Mouse (Mus musculus) erythroblast, embryonic 14.5 days (primary cell): Measurements from ENCODE around the gene Nnat.

Source experiments
- GATA1 ChIP-seq: IDR thresholded peaks from 2 replicates; pipeline ENCODE4 v1.6.1; 2012; ENCODE audit warnings: low read length, inconsistent platforms, mixed read lengths
- TAL1 ChIP-seq: IDR thresholded peaks from 3 replicates; pipeline ENCODE4 v1.6.1; 2012; ENCODE audit warnings: low read length, inconsistent platforms, mixed read lengths

DNA sequence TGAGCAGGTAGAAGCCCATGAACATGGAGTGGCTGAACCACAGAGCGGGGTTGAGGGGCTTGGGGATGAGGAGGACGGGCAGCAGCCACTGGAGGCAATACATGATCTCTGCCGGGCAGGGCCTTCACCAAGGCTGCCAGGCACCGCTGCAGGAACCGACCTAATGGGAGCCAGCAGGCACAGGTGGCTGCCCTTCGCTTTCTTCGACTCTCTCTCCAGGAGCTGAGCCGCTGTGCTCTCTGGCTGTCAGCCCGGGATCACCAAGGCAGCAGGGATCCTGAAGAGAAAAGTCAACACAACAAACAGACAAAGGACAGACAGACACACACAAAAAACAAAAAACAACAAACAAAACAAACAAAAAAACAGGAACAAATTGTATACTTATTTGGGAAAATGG lies 1.8 kb upstream of the Nnat start:
- TF ChIP-seq TAL1, result no peak
- no peak for TF ChIP-seq GATA1
